Mouse (Mus musculus) spleen, adult 2 months (tissue): ENCODE results near the gene Unc5c.

Experiments used
- CTCF ChIP-seq: fragments of 200-500 bp; IDR thresholded peaks from 2 replicates; pipeline ENCODE4 v1.5.1; 2011; ENCODE audit warnings: mild to moderate bottlenecking, inconsistent platforms; ENCODE audit not compliant: insufficient read depth, insufficient read length, insufficient replicate concordance; ENCODE audit errors: extremely low read depth
- POLR2A ChIP-seq: fragments of 200-500 bp; IDR thresholded peaks from 2 replicates; pipeline ENCODE4 v1.6.1; 2011; ENCODE audit warnings: low read depth, low read length, inconsistent platforms

DNA sequence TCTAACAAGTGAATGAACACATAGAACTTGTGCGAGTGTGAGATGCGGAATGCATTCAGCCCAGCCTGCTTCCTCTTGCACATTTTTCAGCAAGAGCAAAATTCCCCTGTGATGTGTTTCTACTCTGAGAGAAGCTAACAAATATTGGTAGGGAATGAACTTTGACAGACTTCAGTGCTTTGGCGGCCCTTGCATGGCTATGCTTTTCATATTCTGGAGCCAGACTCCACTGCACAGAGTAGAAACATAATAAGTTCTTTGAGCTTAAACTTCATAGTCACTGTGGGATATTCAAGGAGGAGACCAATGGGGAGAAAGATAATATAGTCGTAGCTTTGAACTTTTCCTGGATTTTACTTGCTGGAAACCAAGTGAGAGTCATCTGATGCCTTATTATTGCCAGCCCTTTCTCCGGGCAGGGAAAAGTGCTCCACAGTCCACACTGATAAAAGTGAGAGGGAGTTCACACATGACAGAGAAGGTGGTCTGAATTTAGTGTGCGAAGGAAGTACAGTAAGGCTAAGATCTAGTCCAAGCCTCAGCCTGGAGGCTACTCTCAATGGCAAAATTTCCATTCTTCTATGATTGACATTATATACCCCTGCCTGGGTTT, 110.2 kb downstream of the Unc5c start:
- TF ChIP-seq CTCF, result no peak
- no peak for TF ChIP-seq POLR2A
